Mouse (Mus musculus): ENCODE results near the gene Entpd2. TPM values are rescaled to one million over a fixed set of nuclear protein-coding genes. Genes with fewer than 3 reads are reported as not detected.

Gene Entpd2
- total and polyA plus RNA-seq, 3 experiments: not detected

DNA sequence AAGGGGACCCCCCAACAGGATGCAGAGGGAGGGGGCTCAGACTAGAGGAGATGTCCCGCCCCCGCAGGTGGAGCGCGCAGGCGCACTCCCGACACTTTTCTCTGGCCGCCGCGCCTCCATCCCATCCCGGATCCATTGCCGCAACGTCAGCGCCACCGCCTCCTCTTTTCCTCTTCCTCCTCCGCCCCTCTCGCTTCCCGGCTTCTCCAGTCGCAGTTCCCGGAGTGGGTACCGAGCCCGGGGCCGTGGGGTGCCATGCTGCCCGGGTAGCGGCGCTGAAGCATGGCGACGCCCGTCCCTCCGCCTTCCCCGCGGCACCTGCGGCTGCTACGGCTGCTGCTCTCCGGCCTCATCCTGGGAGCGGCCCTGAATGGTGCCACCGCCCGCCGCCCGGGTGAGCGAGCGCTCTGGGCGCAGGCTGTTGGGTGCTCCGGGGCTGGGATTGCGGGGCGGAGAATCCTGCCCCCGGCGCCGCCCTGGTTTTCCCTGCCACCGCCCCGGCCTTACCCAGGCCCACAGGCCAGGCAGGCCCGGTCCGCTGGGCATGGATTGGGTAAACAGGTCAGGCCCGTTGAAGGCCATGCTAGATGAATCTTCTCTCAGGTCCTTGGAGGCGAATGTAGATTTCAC, 7.4 kb downstream of the Entpd2 start:
- Histone ChIP-seq H3K79me2 (ENCODE audit: control insufficient read depth, insufficient read depth, low read length, poor library complexity) (no peaks in the 10 kb centered on the region), H3K27me3 (ENCODE audit: control insufficient read depth in 1 of 2, insufficient read depth in 2 of 2, low read length in 2 of 2) (peaks cover 0 to 3% of the 10 kb centered on the region in 2 experiments; a peak in 1 of 4 replicates), H3K9me3 (replicated peaks; ENCODE audit: insufficient read depth, low read length) (no peaks in the 10 kb centered on the region), H3K4me3 (ENCODE audit: control insufficient read depth in 1 of 2, insufficient read depth in 1 of 2, low read depth in 2 of 2, low read length in 2 of 2) (no peak overlapping the region), H3K4me1 (ENCODE audit: control insufficient read depth in 1 of 2, insufficient read depth in 2 of 2, low read length in 2 of 2) (no peaks in the 10 kb centered on the region), H3K27ac (ENCODE audit: control insufficient read depth, low read depth, low read length) (no peak overlapping the region), H3K9ac (ENCODE audit: control insufficient read depth, low read depth, low read length, poor library complexity, severe bottlenecking) (no peak overlapping the region), H3K36me3 (ENCODE audit: control insufficient read depth in 1 of 2, insufficient read depth in 2 of 2, low read length in 2 of 2) (no peaks in the 10 kb centered on the region)
- TF ChIP-seq MXI1 (IDR thresholded peaks at IDR 0.05; ENCODE audit: low read depth, low read length) (no peak), MAZ (IDR thresholded peaks at IDR 0.05; ENCODE audit: low read depth, low read length) (no peak), ZMIZ1 (IDR thresholded peaks at IDR 0.05; ENCODE audit: low read depth, low read length) (no peak), TAL1 (IDR thresholded peaks at IDR 0.05; ENCODE audit: low read length) (no peak), TBP (IDR thresholded peaks at IDR 0.05; ENCODE audit: low read depth, low read length) (no peak), GABPA (IDR thresholded peaks at IDR 0.05; ENCODE audit: low read depth, low read length) (no peak), ZC3H11A (IDR thresholded peaks at IDR 0.05; ENCODE audit: low read depth, low read length) (no peak), NRF1 (IDR thresholded peaks at IDR 0.05; ENCODE audit: insufficient read depth, low read depth, low read length, poor library complexity, severe bottlenecking) (no peak), JUND (IDR thresholded peaks at IDR 0.05; ENCODE audit: low read depth, low read length) (no peak), SIN3A (IDR thresholded peaks at IDR 0.05; ENCODE audit: low read length) (no peak), POLR2A (IDR thresholded peaks at IDR 0.05; ENCODE audit: control insufficient read depth in 1 of 2, insufficient read depth in 1 of 2, low read depth in 1 of 2, low read length in 2 of 2, poor library complexity in 1 of 2) (no peak), GATA1 (IDR thresholded peaks at IDR 0.05; ENCODE audit: low read depth, low read length) (no peak)
- DNase-seq (ENCODE audit: low read depth, low spot score): no peak

- Histone ChIP-seq H3K79me2 (ENCODE audit: control insufficient read depth, insufficient read depth, low read length, poor library complexity) (no peaks in the 10 kb centered on the region), H3K27ac (ENCODE audit: control insufficient read depth, low read depth, low read length) (no peak overlapping the region), H3K9ac (ENCODE audit: control insufficient read depth, low read depth, low read length, poor library complexity, severe bottlenecking) (no peak overlapping the region), H3K36me3 (ENCODE audit: control insufficient read depth in 1 of 2, insufficient read depth in 2 of 2, low read length in 2 of 2) (no peaks in the 10 kb centered on the region), H3K4me3 (ENCODE audit: control insufficient read depth in 1 of 2, insufficient read depth in 1 of 2, low read depth in 2 of 2, low read length in 2 of 2) (no peak overlapping the region), H3K9me3 (replicated peaks; ENCODE audit: insufficient read depth, low read length) (no peaks in the 10 kb centered on the region), H3K4me1 (ENCODE audit: control insufficient read depth in 1 of 2, insufficient read depth in 2 of 2, low read length in 2 of 2) (no peaks in the 10 kb centered on the region), H3K27me3 (ENCODE audit: control insufficient read depth in 1 of 2, insufficient read depth in 2 of 2, low read length in 2 of 2) (0 out of 4 replicates have a peak, but pooled peaks cover 0 to under 1% of the 10 kb centered on the region in 2 experiments)
- DNase-seq (ENCODE audit: low read depth, low spot score): no peak
- no peak for TF ChIP-seq MAX (IDR thresholded peaks at IDR 0.05; ENCODE audit: low read length)
- no peak for TF ChIP-seq TCF12 (IDR thresholded peaks at IDR 0.05; ENCODE audit: low read depth, low read length)
- TF ChIP-seq POLR2AphosphoS2 (IDR thresholded peaks at IDR 0.05; ENCODE audit: low read length): no peak
- TF ChIP-seq UBTF (IDR thresholded peaks at IDR 0.05; ENCODE audit: borderline replicate concordance, insufficient read depth, low read depth, low read length): no peak
- no peak for TF ChIP-seq TBP (IDR thresholded peaks at IDR 0.05; ENCODE audit: low read depth, low read length)
- no peak for TF ChIP-seq NRF1 (IDR thresholded peaks at IDR 0.05; ENCODE audit: insufficient read depth, low read depth, low read length, poor library complexity, severe bottlenecking)
- TF ChIP-seq EP300 (IDR thresholded peaks at IDR 0.05; ENCODE audit: low read depth in 1 of 2, low read length in 2 of 2): no peak
- TF ChIP-seq SMC3 (IDR thresholded peaks at IDR 0.05; ENCODE audit: low read depth, low read length): no peak
- no peak for TF ChIP-seq RAD21 (IDR thresholded peaks at IDR 0.05; ENCODE audit: low read depth, low read length)
- no peak for TF ChIP-seq POLR2A (IDR thresholded peaks at IDR 0.05; ENCODE audit: control insufficient read depth in 1 of 2, insufficient read depth in 1 of 2, low read depth in 1 of 2, low read length in 2 of 2, poor library complexity in 1 of 2)
- no peak for TF ChIP-seq TAL1 (IDR thresholded peaks at IDR 0.05; ENCODE audit: low read length)
- no peak for TF ChIP-seq BHLHE40 (IDR thresholded peaks at IDR 0.05; ENCODE audit: borderline replicate concordance, low read depth, low read length)
- TF ChIP-seq MAFK (IDR thresholded peaks at IDR 0.05; ENCODE audit: borderline replicate concordance, low read depth, low read length): no peak
- no peak for TF ChIP-seq MXI1 (IDR thresholded peaks at IDR 0.05; ENCODE audit: low read depth, low read length)
- TF ChIP-seq JUND (IDR thresholded peaks at IDR 0.05; ENCODE audit: low read depth, low read length): no peak
- TF ChIP-seq CHD1 (IDR thresholded peaks at IDR 0.05; ENCODE audit: low read depth, low read length): no peak
- no peak for TF ChIP-seq GABPA (IDR thresholded peaks at IDR 0.05; ENCODE audit: low read depth, low read length)
- no peak for TF ChIP-seq RCOR1 (IDR thresholded peaks at IDR 0.05; ENCODE audit: low read depth, low read length)
- no peak for TF ChIP-seq CTCF (IDR thresholded peaks at IDR 0.05 in 2 of 3, conservative IDR thresholded peaks at IDR 0.05 in 1 of 3; ENCODE audit: control insufficient read depth in 1 of 3, insufficient read depth in 1 of 3, low read depth in 2 of 3, low read length in 3 of 3, poor library complexity in 1 of 3, severe bottlenecking in 1 of 3)
These were observed 8.3 kb downstream of the Entpd2 start for GRCm38 (mm10) chr2:25403994-25404393.
